Mouse (Mus musculus): ENCODE data around the gene Vav2.

The Vav2 gene

DNA sequence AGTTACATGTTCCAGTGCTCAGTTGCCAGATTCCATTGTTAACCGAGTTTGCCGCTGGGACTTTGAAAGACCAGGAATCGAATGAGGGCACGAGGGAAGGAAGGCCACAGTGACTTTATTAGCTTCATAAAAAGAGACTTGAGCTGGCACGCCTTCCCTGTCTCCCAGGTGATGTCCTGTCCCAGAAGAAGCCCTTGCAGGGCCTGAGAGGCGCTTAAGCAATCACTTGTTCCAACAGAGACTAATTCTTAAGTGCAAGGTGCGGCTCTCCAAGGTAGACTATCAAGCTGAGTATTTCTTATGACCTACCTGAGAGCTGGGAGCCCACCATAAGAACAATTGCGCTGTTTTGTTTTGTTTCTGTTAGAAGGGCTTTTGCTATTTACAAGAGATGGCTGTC is 57.9 kb downstream of the Vav2 start:
- no peak for DNase-seq (ENCODE audit: low spot score in 2 of 2)

DNA sequence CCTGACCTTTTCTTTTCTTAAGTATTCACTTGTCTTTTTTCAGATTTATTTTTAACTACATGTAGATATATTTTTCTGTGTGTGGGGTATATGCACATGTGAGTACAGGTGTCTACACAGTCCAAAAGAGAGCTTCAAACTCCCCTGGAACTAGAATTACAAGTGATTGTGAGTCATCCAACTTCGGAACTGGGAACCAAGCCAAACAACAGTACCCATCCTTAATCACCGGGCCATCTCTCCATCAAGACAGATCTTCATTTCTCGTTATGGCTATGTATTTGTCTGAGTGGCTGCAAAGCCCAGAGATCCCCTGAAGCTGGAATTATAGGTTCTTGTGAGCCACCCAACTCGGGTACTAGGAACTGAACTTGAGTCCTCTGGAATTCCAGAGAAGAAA is 61.5 kb downstream of the Vav2 start:
- no peak for DNase-seq (ENCODE audit: low spot score in 2 of 2)

DNA sequence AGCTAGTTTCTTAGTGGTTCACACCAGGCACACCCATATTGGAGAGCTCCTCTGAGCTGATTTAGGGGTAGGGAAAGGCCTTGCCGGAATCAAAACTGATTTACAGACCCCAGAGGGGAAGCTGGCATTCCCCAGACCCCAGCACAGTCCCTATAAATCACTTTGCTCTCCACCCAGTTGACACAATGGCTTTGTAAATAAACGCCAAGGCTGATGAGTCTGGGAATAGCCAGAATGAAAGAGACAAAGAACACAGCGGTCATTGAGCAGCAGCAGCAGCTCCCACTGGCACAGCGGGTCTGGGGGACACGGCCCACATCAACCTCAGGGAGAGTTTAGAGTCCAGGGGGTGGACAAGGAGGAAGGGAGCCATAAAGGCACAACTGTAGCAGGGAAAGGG is 65.0 kb downstream of the Vav2 start:
- DNase-seq (ENCODE audit: low spot score in 2 of 2), result no peak

DNA sequence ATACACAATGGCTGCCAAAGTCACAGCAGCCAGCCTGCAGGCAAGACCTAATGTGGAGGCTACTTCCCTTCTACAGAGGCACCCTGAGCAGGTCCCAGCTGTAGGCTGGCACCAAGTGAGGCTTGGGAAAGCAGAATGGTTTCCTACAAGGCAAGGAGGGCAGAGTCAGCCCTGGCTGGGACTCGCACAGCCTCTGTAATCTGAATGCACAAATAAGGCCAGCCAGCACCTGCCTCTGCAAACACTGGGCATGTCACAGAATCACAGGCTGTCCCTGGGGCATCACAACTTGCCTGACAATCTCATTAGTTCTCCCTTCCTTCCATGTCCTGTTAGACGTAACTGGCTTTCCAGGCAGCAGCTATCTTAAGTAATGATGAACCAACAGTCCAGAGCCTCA is 68.4 kb downstream of the Vav2 start:
- no peak for DNase-seq (ENCODE audit: low spot score in 2 of 2)

DNA sequence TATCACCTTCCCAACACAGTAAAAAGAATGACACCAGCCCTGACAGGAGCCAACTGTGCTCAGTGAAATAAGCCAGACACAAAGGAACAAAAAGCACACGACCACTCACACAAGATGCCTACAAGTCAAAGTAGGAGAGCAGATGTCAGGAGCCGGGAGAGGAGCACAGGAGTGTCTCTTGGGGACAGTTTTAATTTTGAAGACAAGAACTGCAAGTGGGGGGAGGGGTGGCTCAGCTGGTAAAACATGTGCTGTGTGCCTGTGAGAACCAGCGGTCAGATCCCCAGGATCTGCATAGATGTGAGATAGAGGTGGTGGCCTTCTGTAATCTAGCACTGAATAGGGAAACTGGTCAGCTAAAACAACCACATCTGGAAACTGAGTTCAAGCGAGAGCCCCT is 71.1 kb downstream of the Vav2 start:
- DNase-seq (ENCODE audit: low spot score in 2 of 2), result no peak

DNA sequence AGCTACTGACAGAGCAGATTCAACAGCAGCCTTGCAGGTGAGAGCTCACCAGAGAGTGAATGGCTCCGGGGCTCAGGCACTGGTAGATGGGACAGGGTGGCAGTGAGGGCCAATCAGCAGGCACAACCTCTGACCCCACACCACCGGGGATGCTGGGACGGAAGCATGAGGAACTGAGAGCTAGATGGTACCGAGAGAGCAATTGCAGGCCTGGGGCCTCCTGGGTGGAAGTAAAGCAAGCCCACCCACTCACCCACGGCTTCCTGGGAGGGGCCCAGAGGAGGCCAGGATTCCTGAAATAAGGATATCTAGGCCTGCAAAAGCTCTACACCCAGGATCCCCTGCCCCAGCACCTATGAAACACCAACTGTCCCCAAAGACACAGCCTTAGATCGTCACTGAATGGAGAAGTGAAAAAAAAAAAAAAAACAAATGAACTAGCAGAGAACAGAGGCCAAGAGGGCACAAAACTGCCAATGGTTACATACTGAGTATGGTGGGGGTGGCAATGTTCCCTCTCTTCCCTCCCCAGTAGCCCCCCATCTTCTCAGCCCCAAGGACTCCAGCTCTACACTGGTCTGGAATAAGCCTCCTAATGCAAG is 72.1 kb downstream of the Vav2 start:
- DNase-seq (ENCODE audit: low spot score in 2 of 2), result no peak

DNA sequence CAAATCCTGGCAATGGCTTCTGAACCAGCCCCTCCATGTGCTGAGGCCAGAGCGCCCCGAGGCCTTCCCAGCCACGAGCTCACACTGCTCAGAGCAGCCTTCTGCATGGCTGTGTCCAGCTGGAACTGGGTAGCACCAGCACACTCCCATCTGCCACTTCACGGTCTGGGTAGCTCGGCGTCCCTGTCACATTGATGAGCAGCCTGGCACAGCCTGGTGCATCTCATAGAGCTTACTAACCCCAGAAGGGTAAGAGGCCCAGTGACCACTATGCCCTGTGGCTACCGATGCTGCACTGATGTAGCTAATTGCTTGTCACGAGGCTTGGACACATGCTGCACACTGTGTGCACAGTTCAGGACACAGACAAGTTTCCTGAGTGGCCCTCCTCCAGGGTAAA is 74.1 kb downstream of the Vav2 start:
- DNase-seq (ENCODE audit: low spot score in 2 of 2), result no peak

DNA sequence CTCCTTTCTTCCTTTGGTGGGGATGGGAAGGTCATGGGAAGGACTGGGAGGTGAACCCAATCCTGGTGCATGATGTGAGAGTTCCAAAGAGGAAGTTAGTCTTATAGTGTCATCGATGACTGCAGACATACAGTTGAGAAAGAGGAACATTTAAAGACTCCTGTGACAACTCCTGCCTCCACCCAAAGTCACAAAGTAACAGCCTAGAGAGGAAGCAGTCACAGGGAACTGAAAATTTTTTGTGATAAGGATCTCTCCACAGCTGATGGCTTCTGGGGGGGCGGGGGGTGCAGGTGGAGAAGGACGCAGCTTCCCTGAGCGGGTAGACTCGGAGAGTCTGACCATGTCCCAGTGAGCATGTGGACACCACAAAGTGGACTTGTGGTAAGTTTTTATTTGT is 76.5 kb downstream of the Vav2 start:
- no peak for DNase-seq (ENCODE audit: low spot score in 2 of 2)

DNA sequence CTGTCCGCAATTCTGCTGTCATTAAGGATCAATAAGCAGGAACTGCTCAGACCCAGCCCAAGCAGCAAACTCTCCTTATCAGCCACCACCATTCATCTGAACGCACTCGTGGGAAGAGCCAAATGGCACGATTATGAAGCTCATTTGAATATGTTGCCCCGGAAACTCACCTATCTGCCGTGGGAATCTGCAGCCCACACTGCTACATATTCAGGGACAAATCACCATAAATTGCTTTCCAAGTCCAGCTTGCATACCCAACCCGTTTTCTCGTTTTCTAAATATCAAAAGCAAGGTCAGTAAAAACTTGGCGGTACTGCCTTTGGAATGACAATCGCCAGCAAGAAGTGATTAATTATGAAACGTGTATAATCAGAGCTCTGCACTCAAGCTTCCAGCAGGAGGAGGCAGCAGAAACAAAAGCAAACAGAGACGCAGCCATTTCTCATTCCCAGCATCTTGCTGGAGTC is 82.8 kb downstream of the Vav2 start:
- no peak for DNase-seq (ENCODE audit: low spot score in 2 of 2)

DNA sequence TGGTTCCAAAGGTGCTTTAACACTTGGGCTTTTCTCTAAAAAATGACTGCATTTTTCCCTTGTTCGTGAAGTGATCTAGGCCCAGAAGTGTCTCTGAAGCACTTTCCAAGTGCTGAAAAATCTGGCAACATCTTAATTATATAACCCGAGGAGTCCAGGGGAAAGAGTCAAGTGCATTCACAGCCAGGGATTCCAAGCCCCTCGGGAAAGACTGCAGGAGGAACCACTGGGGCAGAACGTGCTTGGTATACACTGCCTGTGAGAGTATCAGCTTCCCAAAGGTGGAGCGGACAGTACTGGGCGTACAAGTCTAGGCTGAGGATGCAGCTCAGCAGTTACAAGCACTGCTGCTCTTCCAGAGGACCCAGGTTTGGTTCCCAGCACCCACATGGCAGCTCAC is 86.2 kb downstream of the Vav2 start:
- no peak for DNase-seq (ENCODE audit: low spot score in 2 of 2)

DNA sequence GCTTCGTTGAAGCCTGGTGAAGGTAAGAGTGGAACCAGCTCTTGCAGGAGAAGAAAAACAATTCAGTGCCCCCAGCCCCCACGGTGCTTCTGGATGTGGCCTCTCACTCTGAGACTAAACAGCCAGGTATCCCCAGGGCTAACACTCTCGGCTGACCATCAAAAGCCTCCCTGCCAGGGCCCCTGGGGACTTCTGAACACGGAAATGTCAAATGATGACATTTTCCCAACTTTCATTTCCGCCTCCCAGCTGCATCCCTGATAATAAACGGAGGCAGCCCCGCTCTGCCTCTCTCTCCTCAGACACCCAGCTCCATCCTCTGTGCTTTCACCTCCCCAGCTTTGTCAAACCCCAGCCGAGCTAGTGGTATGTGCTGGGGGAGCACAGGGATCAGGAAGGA is 87.8 kb downstream of the Vav2 start:
- no peak for DNase-seq (ENCODE audit: low spot score in 2 of 2)

DNA sequence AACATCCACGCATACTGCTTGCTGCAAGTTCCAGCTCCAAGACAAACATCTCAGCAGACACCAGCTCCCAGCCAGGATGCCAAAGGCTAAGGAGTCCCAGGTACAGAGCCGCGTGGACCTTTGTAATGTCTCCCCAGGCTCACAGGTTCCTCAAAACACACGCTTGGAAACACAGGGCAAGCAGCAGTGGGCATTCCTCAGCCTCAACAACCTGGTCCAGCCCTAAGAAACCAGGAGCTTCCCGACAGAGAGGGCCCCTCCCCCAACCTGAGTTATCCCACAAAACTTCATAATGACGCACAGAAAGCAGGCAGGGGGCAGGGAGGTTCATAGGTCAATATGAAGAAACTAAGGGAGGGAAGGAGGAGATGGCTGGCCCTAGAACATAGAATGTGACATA is 89.6 kb downstream of the Vav2 start:
- no peak for DNase-seq (ENCODE audit: low spot score in 2 of 2)

DNA sequence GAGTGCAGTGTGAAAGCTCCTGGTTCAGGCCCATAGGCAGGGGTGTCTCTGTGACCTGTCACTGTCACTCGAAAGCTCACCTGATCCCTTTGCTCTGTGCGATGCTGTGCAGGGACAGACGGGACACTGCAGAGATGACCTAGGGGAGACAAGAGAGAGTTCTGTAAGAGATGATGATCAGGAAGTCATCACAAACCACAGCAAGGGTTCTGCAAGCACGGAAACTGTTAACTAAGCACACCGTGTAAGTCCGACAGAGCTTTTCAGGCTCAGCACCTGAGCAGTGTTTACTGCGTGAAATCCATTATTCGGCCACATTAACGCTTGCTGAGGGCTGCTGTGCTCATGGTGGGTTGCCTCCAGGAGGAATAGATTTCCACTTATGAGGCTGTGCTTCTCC is 90.2 kb downstream of the Vav2 start:
- DNase-seq (ENCODE audit: low spot score in 2 of 2), result no peak

DNA sequence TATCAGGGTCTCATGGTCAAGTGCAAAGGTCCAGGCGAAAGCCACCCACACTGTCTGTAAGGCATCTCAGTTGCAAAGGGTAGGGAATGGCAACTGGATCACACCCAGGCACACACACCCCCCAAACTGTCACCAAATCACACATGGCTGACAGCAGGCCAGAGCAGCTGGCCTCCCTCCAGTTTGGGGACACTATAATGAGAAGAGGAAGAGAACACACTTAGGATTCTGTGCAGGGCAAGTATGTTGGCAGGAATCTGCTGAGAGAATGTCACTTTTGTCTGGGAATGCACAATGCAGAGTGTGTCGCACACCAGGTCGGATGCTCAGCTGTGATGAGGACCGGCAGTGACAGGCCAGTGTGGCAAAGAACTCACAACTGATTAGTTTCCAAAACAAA is 92.0 kb downstream of the Vav2 start:
- peak in 1 of 2 experiments; percentile 22 for DNase-seq (ENCODE audit: low spot score in 2 of 2)

DNA sequence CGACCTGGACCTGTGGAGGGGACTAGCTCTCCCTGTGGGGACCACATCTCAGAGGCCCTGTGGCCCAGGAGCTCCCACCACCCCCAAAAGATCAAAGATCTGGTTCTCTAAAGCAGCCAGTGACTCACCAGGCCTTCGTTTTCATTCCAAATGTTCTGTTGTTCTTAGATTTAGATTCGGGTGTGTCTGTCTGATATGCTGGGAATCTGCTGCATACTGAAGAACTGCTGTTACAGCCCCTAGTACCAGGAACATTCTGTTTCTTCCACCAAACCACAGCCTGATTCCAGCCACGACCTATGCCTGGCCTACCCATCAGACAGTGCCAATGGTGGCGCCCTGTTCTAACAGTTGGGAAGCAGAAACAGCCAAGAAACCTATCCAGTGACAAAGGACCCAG is 95.3 kb downstream of the Vav2 start:
- DNase-seq (ENCODE audit: low spot score in 2 of 2), result no peak

DNA sequence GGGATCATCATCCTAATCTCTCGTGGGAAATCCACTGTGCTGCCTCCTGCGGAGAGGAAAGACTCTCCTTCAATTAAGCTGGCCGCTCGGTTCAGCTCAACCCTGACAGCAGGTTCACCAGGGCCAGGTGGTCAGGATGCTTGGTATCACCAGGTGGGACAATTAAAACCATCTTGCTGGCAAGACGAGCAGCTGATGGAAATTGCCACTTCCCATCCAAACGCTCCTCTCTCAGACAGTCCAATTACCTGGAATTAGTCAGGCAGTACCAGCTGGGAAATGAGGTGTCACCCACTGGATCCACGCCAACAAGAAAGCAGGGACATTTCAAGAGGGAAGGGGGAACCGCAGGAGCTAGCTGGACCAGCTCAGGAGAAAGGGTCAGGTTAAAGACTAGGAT is 96.4 kb downstream of the Vav2 start:
- no peak for DNase-seq (ENCODE audit: low spot score in 2 of 2)

DNA sequence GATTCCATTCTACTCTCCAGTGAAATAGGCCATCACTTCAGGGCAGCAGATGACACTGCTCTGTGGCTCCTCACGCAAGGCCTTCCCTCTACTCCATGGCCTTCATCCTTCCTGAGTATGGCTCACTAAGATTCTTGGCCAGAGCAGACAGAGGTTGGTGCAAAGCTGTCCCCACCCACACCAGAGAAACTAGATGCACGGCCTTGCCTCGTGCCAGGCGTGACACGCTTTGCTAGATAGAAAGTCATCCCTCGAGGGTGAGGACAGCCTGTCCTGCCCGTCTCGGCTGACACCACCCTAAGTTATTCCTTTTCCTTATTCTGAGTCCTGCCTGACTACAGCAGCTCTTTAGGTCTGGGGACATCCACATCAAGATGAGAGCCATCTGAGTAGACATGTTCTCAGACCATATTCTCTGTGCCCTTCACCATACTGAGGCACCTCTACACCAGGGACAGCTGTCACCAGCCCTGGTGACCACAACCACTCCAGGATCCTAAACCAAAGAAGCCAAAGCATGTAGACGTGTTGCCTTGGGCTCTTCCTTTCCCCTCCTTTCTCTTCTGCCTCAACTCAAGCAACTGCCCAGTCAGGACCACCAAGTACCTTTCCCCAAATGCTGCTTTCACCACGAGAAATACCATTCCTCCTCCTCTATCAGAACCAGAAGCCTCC is 97.3 kb downstream of the Vav2 start:
- no peak for DNase-seq (ENCODE audit: low spot score in 2 of 2)

DNA sequence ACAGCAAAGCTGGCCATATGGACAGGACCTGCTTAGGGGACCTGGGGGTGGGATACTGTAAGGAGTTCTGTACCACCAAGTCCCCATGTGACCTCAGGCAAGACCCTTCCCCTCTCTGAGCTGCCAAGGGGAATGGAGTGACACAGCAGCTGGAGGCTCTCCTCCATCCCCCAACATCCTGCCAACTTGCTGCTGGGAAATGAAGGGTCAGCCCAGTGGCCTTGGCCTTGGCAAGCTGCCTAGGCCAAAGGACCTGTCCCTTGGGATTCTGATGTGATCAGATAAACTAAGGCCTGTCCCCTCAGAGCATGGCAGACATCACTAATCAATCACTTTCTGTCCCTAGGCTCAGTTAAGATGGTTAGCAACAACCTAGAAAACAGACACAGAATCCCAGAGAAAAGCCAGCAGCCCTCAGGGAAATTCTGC is 98.2 kb downstream of the Vav2 start:
- no peak for DNase-seq (ENCODE audit: low spot score in 2 of 2)

DNA sequence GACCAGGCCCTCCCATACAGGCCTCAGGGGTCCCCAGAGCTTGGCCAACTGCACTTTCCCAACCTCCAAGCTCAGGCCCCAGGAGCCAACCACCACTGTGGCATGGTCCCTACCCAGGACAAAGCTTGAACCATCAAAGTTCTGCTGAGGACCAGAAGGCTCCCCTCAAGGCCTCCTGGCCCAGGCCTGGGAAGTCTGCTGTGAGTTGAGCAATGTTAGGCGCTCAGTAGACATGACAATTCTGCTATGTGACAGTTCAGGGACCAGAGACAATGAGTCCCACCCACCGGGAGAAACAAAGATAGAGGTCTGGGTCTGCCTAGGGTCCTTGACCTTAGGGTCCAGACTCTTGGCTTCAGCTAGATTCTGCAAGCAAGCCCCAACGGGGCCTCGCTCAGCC is 98.9 kb downstream of the Vav2 start:
- DNase-seq (ENCODE audit: low spot score in 2 of 2), result no peak

DNA sequence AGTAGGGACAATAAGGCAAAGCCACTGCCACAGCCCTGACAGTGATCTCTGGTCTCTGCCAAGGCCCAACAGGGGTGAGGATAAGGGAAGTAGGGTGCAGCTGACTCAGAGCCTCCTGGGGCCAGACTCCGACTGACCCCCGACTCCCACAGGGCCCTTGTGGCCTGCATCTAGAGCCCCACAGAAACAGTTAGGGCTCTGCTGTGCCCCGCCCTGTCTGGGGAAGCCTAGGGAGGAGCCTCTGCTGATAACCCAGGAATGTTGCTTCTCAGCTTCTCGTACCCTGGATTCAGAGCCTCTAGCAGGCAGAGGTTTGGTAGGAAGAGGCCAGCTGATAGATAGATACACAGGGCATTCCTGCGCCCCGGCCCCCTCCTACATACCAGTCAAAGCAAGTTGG is 99.8 kb downstream of the Vav2 start:
- no peak for DNase-seq (ENCODE audit: low spot score in 2 of 2)

DNA sequence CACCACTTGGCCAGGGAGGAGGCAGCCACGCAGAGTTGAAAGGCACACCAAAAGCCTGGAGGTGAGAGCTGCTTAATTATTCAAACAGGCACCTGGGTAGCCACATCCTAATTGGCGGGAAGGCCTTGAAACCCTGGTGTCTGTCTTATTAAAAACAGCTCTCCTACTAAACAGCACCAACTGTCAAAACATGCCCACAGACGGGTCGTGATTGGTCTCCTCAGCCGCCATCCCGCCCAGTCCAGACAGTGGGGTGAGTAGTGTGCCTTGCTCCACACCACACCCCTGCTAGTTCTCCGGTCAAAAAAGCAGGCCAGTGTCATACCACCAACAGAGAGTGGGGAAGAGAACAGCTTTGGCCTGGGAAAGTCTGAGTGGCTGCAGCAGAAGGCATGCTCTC is 100.5 kb downstream of the Vav2 start:
- DNase-seq (ENCODE audit: low spot score in 2 of 2), result no peak

DNA sequence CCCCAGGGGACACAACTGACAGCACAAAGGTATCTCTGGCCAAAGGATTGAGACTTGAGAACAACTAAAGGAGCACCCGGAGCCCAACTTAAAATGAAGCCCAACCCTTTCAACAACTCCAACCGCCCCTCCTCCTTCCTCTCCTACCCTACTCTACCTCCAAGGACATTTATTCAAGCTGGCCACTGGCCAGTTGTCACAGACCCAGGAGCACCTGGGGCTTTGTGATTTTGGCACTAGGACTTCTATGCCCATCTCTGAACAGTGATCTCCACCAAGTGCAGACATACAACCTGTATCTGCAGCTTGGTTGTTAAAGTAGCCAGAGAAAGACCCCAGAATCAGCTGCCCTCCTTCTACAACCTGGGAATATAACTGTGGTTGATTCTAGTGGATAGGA is 102.1 kb downstream of the Vav2 start:
- DNase-seq (ENCODE audit: low spot score in 2 of 2), result no peak

DNA sequence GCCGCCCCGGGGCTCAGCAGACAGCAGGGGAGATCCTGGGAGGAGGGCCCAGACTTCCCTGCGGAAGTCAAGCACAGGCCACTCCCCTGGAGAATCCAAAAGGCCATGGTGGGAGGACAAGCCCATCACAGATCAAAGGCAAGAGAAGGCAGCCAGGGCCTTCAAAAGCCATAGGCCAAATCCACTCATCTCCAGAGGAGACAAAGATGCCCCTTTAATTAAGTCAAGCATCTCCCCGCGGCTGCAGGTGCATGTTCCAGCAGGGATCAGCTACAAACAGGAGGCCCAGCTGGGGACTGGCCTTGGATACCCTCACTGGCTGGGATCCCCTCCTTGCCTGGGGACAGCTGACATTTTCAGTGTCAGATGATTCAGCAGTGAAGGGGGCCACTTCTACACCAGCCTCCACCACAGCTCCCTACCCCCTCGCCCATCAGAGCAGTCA is 105.4 kb downstream of the Vav2 start:
- no peak for DNase-seq (ENCODE audit: low spot score in 2 of 2)

DNA sequence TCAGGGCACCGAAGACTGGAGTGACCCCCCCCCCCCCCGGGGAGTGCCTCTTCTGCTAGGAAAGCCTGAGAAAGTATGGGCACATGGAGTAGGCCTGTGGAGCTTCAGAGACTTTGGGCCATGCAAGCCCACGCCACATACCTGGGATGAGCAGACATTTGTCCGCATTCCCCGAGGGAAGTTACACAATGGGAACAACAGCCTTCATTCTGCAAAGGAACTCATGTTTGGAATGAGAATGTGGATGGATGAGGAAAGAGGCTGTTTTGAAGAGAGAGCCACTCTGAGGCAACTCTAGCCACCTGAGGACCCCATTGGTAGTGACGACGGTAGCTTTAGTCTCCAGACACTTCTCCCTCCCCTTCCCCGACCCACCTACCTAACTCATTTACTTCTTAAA is 106.0 kb downstream of the Vav2 start:
- no peak for DNase-seq (ENCODE audit: low spot score in 2 of 2)

All from left cerebral cortex, adult 9 months (tissue).